Mouse (Mus musculus): Measurements from ENCODE around the gene Setd3.

The Setd3 gene

GRCm38 (mm10) chr12:108072907-108073306 is 106.2 kb downstream of the Setd3 start:
- no peak for DNase-seq (ENCODE audit: low spot score)

- no peak for DNase-seq (ENCODE audit: low spot score)
These were observed 108.1 kb downstream of the Setd3 start for GRCm38 (mm10) chr12:108070685-108071662.

- no peak for DNase-seq (ENCODE audit: low spot score)
These were observed 109.6 kb downstream of the Setd3 start for GRCm38 (mm10) chr12:108069504-108069903.

GRCm38 (mm10) chr12:108067811-108068375 is 111.2 kb downstream of the Setd3 start:
- DNase-seq (ENCODE audit: low spot score): no peak

GRCm38 (mm10) chr12:108067231-108067630 is 111.9 kb downstream of the Setd3 start:
- no peak for DNase-seq (ENCODE audit: low spot score)

- DNase-seq (ENCODE audit: low spot score): no peak
These were observed 114.6 kb downstream of the Setd3 start for GRCm38 (mm10) chr12:108064396-108064998.

GRCm38 (mm10) chr12:108063986-108064385 is 115.1 kb downstream of the Setd3 start:
- no peak for DNase-seq (ENCODE audit: low spot score)

- DNase-seq (ENCODE audit: low spot score): no peak
These were observed 117.0 kb downstream of the Setd3 start for GRCm38 (mm10) chr12:108062137-108062536.

- no peak for DNase-seq (ENCODE audit: low spot score)
These were observed 117.5 kb downstream of the Setd3 start for GRCm38 (mm10) chr12:108061661-108062060.
